Mouse (Mus musculus) natural killer cell, adult 2 months (primary cell): Measurements from ENCODE around the gene Ccpg1.
A peak's percentile ranks its signal among the peaks of the same experiment; 100 is the strongest.

ENCODE experiments used
- DNase-seq, 2 experiments: peaks; one replicate each; pipeline ENCODE4 v3.0.0; 2022; ENCODE audit warnings: low spot score in 2 of 2

Ccpg1 gene

GRCm38 (mm10) chr9:73045204-73045603 lies 60.0 kb downstream of the Ccpg1 start:
- no peak for DNase-seq

- no peak for DNase-seq
These were observed 60.5 kb downstream of the Ccpg1 start for GRCm38 (mm10) chr9:73045711-73046110.

GRCm38 (mm10) chr9:73047906-73048305 lies 62.7 kb downstream of the Ccpg1 start:
- DNase-seq: no peak

GRCm38 (mm10) chr9:73048927-73049326 lies 63.7 kb downstream of the Ccpg1 start:
- no peak for DNase-seq

GRCm38 (mm10) chr9:73049833-73050232 lies 64.6 kb downstream of the Ccpg1 start:
- no peak for DNase-seq

- DNase-seq: no peak
These were observed 65.4 kb downstream of the Ccpg1 start for GRCm38 (mm10) chr9:73050606-73051005.

- peak; percentile 17 to 55 for DNase-seq
These were observed 70.2 kb downstream of the Ccpg1 start for GRCm38 (mm10) chr9:73055441-73055911.

GRCm38 (mm10) chr9:73059224-73059623 lies 74.0 kb downstream of the Ccpg1 start:
- DNase-seq: no peak

- no peak for DNase-seq
These were observed 78.5 kb downstream of the Ccpg1 start for GRCm38 (mm10) chr9:73063621-73064290.
